Mouse (Mus musculus): ENCODE results near the gene B3gnt2.
A peak's percentile ranks its signal among the peaks of the same experiment; 100 is the strongest.

DNA sequence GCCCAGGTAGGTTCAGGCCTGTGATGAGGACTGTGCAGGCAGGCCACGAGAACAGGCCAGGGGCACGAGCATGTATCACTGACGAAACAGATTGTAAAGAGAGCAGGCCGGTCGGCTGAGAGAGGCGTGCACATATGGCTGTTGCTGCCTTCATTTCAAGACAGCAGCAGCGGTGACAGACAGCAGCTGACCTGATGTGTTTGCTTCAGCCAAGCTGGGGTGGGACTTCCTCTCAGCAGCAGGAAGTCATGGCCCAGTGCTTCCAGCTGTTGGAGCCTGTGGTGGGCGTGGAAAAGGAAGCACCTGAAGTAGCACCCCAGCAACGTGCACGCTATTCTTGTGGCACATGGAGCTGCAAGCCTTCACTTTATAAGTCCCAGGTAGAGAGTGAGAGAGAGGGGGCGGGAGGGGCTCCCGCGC, 78.0 kb downstream of the B3gnt2 start:
- TF ChIP-seq CHD1 (IDR thresholded peaks at IDR 0.05; ENCODE audit: low read depth, low read length), result no peak
- peak in 1 of 2 experiments; percentile 20; a peak in 1 of 4 replicates for TF ChIP-seq POLR2A (IDR thresholded peaks at IDR 0.05; ENCODE audit: control insufficient read depth in 1 of 2, insufficient read depth in 1 of 2, low read depth in 1 of 2, low read length in 2 of 2, poor library complexity in 1 of 2)
- no peak for TF ChIP-seq USF1 (IDR thresholded peaks at IDR 0.05; ENCODE audit: low read depth, low read length)
